Mouse (Mus musculus): ENCODE measurements around the gene Rab5a. TPM values are rescaled to one million over a fixed set of nuclear protein-coding genes. Genes with fewer than 3 reads are reported as not detected.
"Not testable (repeated sequence)": the region's sequence is repeated elsewhere in the genome, so short reads cannot be mapped to it uniquely, and the experiment has no call there.

Rab5a gene
- total and polyA plus RNA-seq, 2 experiments: 6.0 to 53.7 TPM

GRCm38 (mm10) chr17:53528034-53528433, 49.0 kb downstream of the Rab5a start:
- Histone ChIP-seq H3K9ac (ENCODE audit: low read depth, low read length) (no peak overlapping the region), H3K4me1 (ENCODE audit: control insufficient read depth, insufficient read depth, low read length) (peaks cover 3% of the 10 kb centered on the region), H3K27me3 (ENCODE audit: control insufficient read depth, insufficient read depth, low read length) (no peaks in the 10 kb centered on the region), H3K36me3 (ENCODE audit: control insufficient read depth, insufficient read depth, low read length) (no peaks in the 10 kb centered on the region), H3K79me2 (ENCODE audit: control insufficient read depth, insufficient read depth, low read length) (no peaks in the 10 kb centered on the region), H3K27ac (replicated peaks; ENCODE audit: insufficient read depth, low read depth, low read length) (no peak overlapping the region), H3K4me3 (ENCODE audit: insufficient read depth, low read depth, low read length) (no peak overlapping the region)
- 85% methylated on average over 2 of the region's 2 CpGs for WGBS
- no peak for DNase-seq (ENCODE audit: extremely low read depth, low read depth, low spot score)
- TF ChIP-seq POLR2A (IDR thresholded peaks at IDR 0.05; ENCODE audit: extremely low read depth, insufficient read depth, low read length) (no peak), CTCF (IDR thresholded peaks at IDR 0.05; ENCODE audit: low read depth, low read length) (no peak)

- H3K9ac ChIP-seq (ENCODE audit: low read depth, low read length): no peak overlapping the region
- no peaks in the 10 kb centered on the region for H3K27me3 ChIP-seq (ENCODE audit: control insufficient read depth, insufficient read depth, low read length)
- WGBS: 17% methylated on average over 2 of the region's 2 CpGs
- peaks cover 3% of the 10 kb centered on the region for H3K4me1 ChIP-seq (ENCODE audit: control insufficient read depth, insufficient read depth, low read length)
- no peaks in the 10 kb centered on the region for H3K79me2 ChIP-seq (ENCODE audit: control insufficient read depth, insufficient read depth, low read length)
- DNase-seq (ENCODE audit: extremely low read depth, low read depth, low spot score): peak; percentile 69
- TF ChIP-seq CTCF (IDR thresholded peaks at IDR 0.05; ENCODE audit: low read depth, low read length): peak; percentile 24; the same call in 1 of the 2 replicates
- TF ChIP-seq POLR2A (IDR thresholded peaks at IDR 0.05; ENCODE audit: extremely low read depth, insufficient read depth, low read length): no peak
- no peak overlapping the region for H3K4me3 ChIP-seq (ENCODE audit: insufficient read depth, low read depth, low read length)
- H3K27ac ChIP-seq (replicated peaks; ENCODE audit: insufficient read depth, low read depth, low read length): no peak overlapping the region
- no peaks in the 10 kb centered on the region for H3K36me3 ChIP-seq (ENCODE audit: control insufficient read depth, insufficient read depth, low read length)
These were observed 52.1 kb downstream of the Rab5a start for GRCm38 (mm10) chr17:53531160-53531559.

- TF ChIP-seq CTCF (IDR thresholded peaks at IDR 0.05; ENCODE audit: low read depth, low read length): no peak
- no peak for TF ChIP-seq POLR2A (IDR thresholded peaks at IDR 0.05; ENCODE audit: extremely low read depth, insufficient read depth, low read length)
- Histone ChIP-seq H3K27ac (replicated peaks; ENCODE audit: insufficient read depth, low read depth, low read length) (no peak overlapping the region), H3K4me1 (ENCODE audit: control insufficient read depth, insufficient read depth, low read length) (peaks cover 3% of the 10 kb centered on the region), H3K36me3 (ENCODE audit: control insufficient read depth, insufficient read depth, low read length) (no peaks in the 10 kb centered on the region), H3K79me2 (ENCODE audit: control insufficient read depth, insufficient read depth, low read length) (no peaks in the 10 kb centered on the region), H3K27me3 (ENCODE audit: control insufficient read depth, insufficient read depth, low read length) (no peaks in the 10 kb centered on the region), H3K4me3 (ENCODE audit: insufficient read depth, low read depth, low read length) (no peak overlapping the region), H3K9ac (ENCODE audit: low read depth, low read length) (no peak overlapping the region)
- peak; percentile 24 for DNase-seq (ENCODE audit: extremely low read depth, low read depth, low spot score)
- WGBS: 19% methylated on average over 2 of the region's 2 CpGs
These were observed 53.4 kb downstream of the Rab5a start for GRCm38 (mm10) chr17:53532425-53532824.

DNA sequence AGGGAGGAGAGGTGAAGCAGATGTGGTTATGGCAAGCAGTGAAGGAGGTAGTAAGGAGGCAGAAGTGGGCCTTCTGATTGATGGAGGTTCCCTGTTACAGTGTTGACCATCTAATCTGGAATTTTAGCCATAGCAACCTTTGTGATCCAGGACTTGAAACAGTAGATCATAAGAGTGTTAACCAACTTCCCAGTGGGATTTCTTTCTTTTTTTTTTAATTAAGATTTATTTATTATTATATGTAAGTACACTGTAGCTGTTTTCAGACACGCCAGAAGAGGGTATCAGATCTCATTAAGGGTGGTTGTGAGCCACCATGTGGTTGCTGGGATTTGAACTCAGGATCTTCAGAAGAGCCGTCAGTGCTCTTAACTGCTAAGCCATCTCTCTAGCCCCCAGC, 60.3 kb downstream of the Rab5a start, which contains the start of gene Pp2d1:
Gene Pp2d1 (minus strand): TSS at position 101 of the 400 bp plus-strand sequence.
- not testable (repeated sequence) for H3K4me3 ChIP-seq (ENCODE audit: insufficient read depth, low read depth, low read length); H3K36me3 ChIP-seq (ENCODE audit: control insufficient read depth, insufficient read depth, low read length); H3K4me1 ChIP-seq (ENCODE audit: control insufficient read depth, insufficient read depth, low read length); H3K27me3 ChIP-seq (ENCODE audit: control insufficient read depth, insufficient read depth, low read length); H3K9ac ChIP-seq (ENCODE audit: low read depth, low read length); H3K79me2 ChIP-seq (ENCODE audit: control insufficient read depth, insufficient read depth, low read length); H3K27ac ChIP-seq (replicated peaks; ENCODE audit: insufficient read depth, low read depth, low read length); DNase-seq (ENCODE audit: extremely low read depth, low read depth, low spot score)
- WGBS: 98% methylated on average over 2 of the region's 2 CpGs

DNA sequence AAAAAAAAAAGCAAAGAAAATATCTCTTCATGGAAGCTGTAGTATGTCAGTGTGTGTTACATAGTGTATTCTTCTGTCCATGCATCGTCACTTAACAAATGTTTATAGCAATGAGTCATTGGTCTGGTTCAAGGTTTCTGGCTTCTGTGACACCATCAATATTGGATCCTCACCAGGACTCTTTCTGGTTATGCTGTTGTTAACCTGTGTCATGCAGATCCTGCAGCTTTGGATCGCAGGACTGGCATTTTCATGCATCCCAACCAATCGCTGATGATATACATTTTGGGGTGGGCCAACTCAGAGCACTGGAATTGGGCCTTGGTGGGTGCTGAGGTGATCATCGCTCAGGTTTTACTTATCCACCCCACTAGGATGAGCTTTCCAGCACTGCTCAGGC, 63.5 kb downstream of the Rab5a start:
- H3K9ac ChIP-seq (ENCODE audit: low read depth, low read length): no peak overlapping the region
- H3K27ac ChIP-seq (replicated peaks; ENCODE audit: insufficient read depth, low read depth, low read length): no peak overlapping the region
- no peak for TF ChIP-seq POLR2A (IDR thresholded peaks at IDR 0.05; ENCODE audit: extremely low read depth, insufficient read depth, low read length)
- no peak for TF ChIP-seq CTCF (IDR thresholded peaks at IDR 0.05; ENCODE audit: low read depth, low read length)
- H3K27me3 ChIP-seq (ENCODE audit: control insufficient read depth, insufficient read depth, low read length): no peaks in the 10 kb centered on the region
- no peak overlapping the region for H3K4me3 ChIP-seq (ENCODE audit: insufficient read depth, low read depth, low read length)
- H3K36me3 ChIP-seq (ENCODE audit: control insufficient read depth, insufficient read depth, low read length): no peaks in the 10 kb centered on the region
- 92% methylated on average over 4 of the region's 4 CpGs for WGBS
- no peaks in the 10 kb centered on the region for H3K4me1 ChIP-seq (ENCODE audit: control insufficient read depth, insufficient read depth, low read length)
- H3K79me2 ChIP-seq (ENCODE audit: control insufficient read depth, insufficient read depth, low read length): no peaks in the 10 kb centered on the region
- DNase-seq (ENCODE audit: extremely low read depth, low read depth, low spot score): no peak

DNA sequence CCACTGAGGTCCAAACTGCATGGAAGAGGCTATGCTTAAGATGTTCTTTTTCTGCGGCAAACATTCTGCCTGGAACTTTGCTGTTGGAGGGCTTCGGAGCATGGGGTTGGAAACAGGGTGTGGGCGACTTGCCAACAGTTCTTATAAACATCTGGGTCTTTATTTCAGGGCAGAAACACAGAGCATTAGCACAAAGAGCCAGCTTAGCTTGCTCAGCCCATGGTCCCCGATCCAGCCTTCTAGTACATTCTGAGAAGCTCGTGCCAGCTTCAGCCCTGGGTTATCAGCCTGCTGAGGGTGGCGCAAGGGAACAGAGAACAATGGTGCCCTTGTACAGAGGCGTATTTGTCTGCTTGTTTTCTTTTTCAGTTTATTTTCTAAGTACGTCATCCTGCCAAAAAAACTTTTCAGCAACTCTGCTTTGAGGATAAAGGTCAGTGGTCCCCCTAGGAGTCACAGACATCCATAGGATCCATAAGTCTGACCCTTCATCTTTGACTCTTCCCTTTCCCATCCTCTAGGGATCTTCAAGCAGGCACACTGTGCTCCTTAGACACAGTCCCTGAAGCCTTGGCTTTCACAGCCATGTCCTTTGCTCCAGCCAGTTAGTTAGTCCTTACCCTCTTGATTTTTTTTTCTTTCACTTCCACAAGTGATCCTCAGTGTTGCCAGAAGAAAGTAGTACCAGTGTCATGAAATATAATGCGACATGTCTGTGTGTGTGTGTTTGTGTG, 64.7 kb downstream of the Rab5a start:
- WGBS: 74% methylated on average over 9 of the region's 9 CpGs
- H3K4me3 ChIP-seq (ENCODE audit: insufficient read depth, low read depth, low read length): no peak overlapping the region
- H3K36me3 ChIP-seq (ENCODE audit: control insufficient read depth, insufficient read depth, low read length): no peaks in the 10 kb centered on the region
- no peaks in the 10 kb centered on the region for H3K4me1 ChIP-seq (ENCODE audit: control insufficient read depth, insufficient read depth, low read length)
- TF ChIP-seq POLR2A (IDR thresholded peaks at IDR 0.05; ENCODE audit: extremely low read depth, insufficient read depth, low read length) (no peak), CTCF (IDR thresholded peaks at IDR 0.05; ENCODE audit: low read depth, low read length) (no peak)
- H3K9ac ChIP-seq (ENCODE audit: low read depth, low read length): no peak overlapping the region
- no peaks in the 10 kb centered on the region for H3K79me2 ChIP-seq (ENCODE audit: control insufficient read depth, insufficient read depth, low read length)
- H3K27me3 ChIP-seq (ENCODE audit: control insufficient read depth, insufficient read depth, low read length): no peaks in the 10 kb centered on the region
- no peak for DNase-seq (ENCODE audit: extremely low read depth, low read depth, low spot score)
- H3K27ac ChIP-seq (replicated peaks; ENCODE audit: insufficient read depth, low read depth, low read length): no peak overlapping the region

All from liver, adult 2 months (tissue).